Mouse (Mus musculus) gastrocnemius, adult 8-10 months (tissue): Measurements from ENCODE around the gene Anapc10. TPM values are rescaled to one million over a fixed set of nuclear protein-coding genes. Genes with fewer than 3 reads are reported as not detected.
A peak's percentile ranks its signal among the peaks of the same experiment; 100 is the strongest.
"Not testable (repeated sequence)": the region's sequence is repeated elsewhere in the genome, so short reads cannot be mapped to it uniquely, and the experiment has no call there.

ENCODE experiments used
- DNase-seq, 2 experiments: peaks; one replicate each; pipeline ENCODE4 v3.0.0; 2022; ENCODE audit warnings: low spot score in 2 of 2
- total RNA-seq, 4 experiments: library from RNA; stranded (reverse); gene quantifications; 2 replicates each; pipeline ENCODE4 v1.2.4; 2022

The Anapc10 gene
- total RNA-seq: 1 to 10 TPM; 2.5 to 4.0 (median 3.2) TPM

- peak; percentile 92 to 96 for DNase-seq
Observed at GRCm38 (mm10) chr8:79711064-79711961, at the start of gene Anapc10, which contains the start of gene Abce1. Gene Anapc10, plus strand, starts transcription at chr8:79711820. Gene Abce1, minus strand, starts transcription at chr8:79711740.

GRCm38 (mm10) chr8:79676461-79676860, 35.2 kb upstream of the Anapc10 start:
- no peak for DNase-seq

GRCm38 (mm10) chr8:79679005-79679404, 32.6 kb upstream of the Anapc10 start:
- DNase-seq: no peak

GRCm38 (mm10) chr8:79680083-79680482, 31.5 kb upstream of the Anapc10 start:
- DNase-seq: not testable (repeated sequence)

GRCm38 (mm10) chr8:79680555-79680954, 31.1 kb upstream of the Anapc10 start:
- DNase-seq: no peak

- DNase-seq: no peak
Observed at GRCm38 (mm10) chr8:79680965-79681364, 30.7 kb upstream of the Anapc10 start.

- DNase-seq: not testable (repeated sequence)
Observed at GRCm38 (mm10) chr8:79685927-79686326, 25.7 kb upstream of the Anapc10 start.

- DNase-seq: no peak
Observed at GRCm38 (mm10) chr8:79692531-79692930, 19.1 kb upstream of the Anapc10 start.

- no peak for DNase-seq
Observed at GRCm38 (mm10) chr8:79706687-79707086, 4.9 kb upstream of the Anapc10 start.

GRCm38 (mm10) chr8:79712676-79713075, 1.1 kb downstream of the Anapc10 start:
- no peak for DNase-seq

GRCm38 (mm10) chr8:79721537-79721936, 9.9 kb downstream of the Anapc10 start:
- no peak for DNase-seq

- DNase-seq: no peak
Observed at GRCm38 (mm10) chr8:79723308-79723707, 11.7 kb downstream of the Anapc10 start.

GRCm38 (mm10) chr8:79724589-79724988, 13.0 kb downstream of the Anapc10 start:
- no peak for DNase-seq

- no peak for DNase-seq
Observed at GRCm38 (mm10) chr8:79727900-79728299, 16.3 kb downstream of the Anapc10 start.

GRCm38 (mm10) chr8:79734304-79734703, 22.7 kb downstream of the Anapc10 start:
- no peak for DNase-seq

- no peak for DNase-seq
Observed at GRCm38 (mm10) chr8:79748171-79748570, 36.6 kb downstream of the Anapc10 start.

GRCm38 (mm10) chr8:79748591-79748990, 37.0 kb downstream of the Anapc10 start:
- no peak for DNase-seq

GRCm38 (mm10) chr8:79750305-79750704, 38.7 kb downstream of the Anapc10 start:
- DNase-seq: no peak

- DNase-seq: not testable (repeated sequence)
Observed at GRCm38 (mm10) chr8:79794873-79795272, 83.3 kb downstream of the Anapc10 start.

- no peak for DNase-seq
Observed at GRCm38 (mm10) chr8:79796690-79797089, 85.1 kb downstream of the Anapc10 start.

- no peak for DNase-seq
Observed at GRCm38 (mm10) chr8:79804499-79804898, 92.9 kb downstream of the Anapc10 start.

GRCm38 (mm10) chr8:79806971-79807370, 95.4 kb downstream of the Anapc10 start:
- no peak for DNase-seq

- no peak for DNase-seq
Observed at GRCm38 (mm10) chr8:79826534-79826933, 114.9 kb downstream of the Anapc10 start.
